Mouse (Mus musculus): Measurements from ENCODE around the gene Gcn1l1. TPM values are rescaled to one million over a fixed set of nuclear protein-coding genes. Genes with fewer than 3 reads are reported as not detected.
A peak's percentile ranks its signal among the peaks of the same experiment; 100 is the strongest.
"Not testable (repeated sequence)": the region's sequence is repeated elsewhere in the genome, so short reads cannot be mapped to it uniquely, and the experiment has no call there.

Gcn1l1 gene
- total RNA-seq (2021), result 10 to 100 TPM; 52.4 to 63.2 TPM
- long read RNA-seq, experiment 1, transcript Gcn1l1-210 (1 exons, 1,918 nt), result major isoform, 5 of 30 reads
- long read RNA-seq, experiment 1, partial matches to known transcripts, result 21 of 30 reads
- long read RNA-seq, experiment 1, other reads (novel, unspliced or antisense), result 4 of 30 reads
- long read RNA-seq, experiment 2, partial matches to known transcripts, result 18 of 20 reads
- long read RNA-seq, experiment 2, other reads (novel, unspliced or antisense), result 2 of 20 reads

DNA sequence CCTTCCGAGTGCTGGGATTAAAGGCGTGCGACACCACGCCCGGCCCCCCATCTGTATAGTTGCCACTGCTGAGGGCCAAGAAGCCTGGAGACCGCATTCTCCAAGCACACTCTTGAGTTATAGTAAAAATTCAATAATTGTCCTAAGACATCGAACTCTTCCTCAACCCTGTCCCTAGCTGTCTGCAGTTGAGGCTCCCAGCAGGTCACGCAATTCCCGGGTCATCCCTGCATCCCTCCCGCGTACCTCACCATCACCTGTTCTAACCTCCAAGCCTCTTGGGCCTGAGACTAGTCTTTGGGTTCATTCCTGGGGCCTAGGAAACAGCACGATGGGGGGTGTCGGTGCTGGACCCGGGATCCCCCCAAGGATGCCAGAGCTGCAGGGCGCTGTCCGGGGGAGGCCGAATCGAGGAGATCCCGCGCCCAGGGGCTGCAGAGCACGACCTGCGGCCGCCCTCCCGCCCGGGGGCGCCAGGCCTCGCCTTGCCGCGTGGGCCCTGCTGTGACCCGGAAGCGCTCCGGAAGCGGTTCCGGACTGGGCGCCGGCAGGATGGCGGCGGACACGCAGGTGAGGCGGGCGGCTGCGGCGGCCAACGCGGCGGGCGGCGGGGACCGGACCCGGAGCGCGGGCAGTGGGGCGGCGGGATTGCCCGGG lies at the start of gene Gcn1l1:
Gene Gcn1l1, plus strand, starts transcription at position 518 of the 657 bp plus-strand sequence.
- DNase-seq, result peak; percentile 90

- DNase-seq, result peak; percentile 39
Measured at GRCm38 (mm10) chr5:115516081-115516907, 48.8 kb upstream of the Gcn1l1 start.

- DNase-seq, result no peak
Measured at GRCm38 (mm10) chr5:115516908-115517307, 48.1 kb upstream of the Gcn1l1 start.

GRCm38 (mm10) chr5:115517501-115517900 lies 47.6 kb upstream of the Gcn1l1 start:
- DNase-seq, result no peak

GRCm38 (mm10) chr5:115518214-115518613 lies 46.8 kb upstream of the Gcn1l1 start:
- DNase-seq, result not testable (repeated sequence)

- peak; percentile 46 for DNase-seq
Measured at GRCm38 (mm10) chr5:115520325-115520869, 44.7 kb upstream of the Gcn1l1 start.

DNA sequence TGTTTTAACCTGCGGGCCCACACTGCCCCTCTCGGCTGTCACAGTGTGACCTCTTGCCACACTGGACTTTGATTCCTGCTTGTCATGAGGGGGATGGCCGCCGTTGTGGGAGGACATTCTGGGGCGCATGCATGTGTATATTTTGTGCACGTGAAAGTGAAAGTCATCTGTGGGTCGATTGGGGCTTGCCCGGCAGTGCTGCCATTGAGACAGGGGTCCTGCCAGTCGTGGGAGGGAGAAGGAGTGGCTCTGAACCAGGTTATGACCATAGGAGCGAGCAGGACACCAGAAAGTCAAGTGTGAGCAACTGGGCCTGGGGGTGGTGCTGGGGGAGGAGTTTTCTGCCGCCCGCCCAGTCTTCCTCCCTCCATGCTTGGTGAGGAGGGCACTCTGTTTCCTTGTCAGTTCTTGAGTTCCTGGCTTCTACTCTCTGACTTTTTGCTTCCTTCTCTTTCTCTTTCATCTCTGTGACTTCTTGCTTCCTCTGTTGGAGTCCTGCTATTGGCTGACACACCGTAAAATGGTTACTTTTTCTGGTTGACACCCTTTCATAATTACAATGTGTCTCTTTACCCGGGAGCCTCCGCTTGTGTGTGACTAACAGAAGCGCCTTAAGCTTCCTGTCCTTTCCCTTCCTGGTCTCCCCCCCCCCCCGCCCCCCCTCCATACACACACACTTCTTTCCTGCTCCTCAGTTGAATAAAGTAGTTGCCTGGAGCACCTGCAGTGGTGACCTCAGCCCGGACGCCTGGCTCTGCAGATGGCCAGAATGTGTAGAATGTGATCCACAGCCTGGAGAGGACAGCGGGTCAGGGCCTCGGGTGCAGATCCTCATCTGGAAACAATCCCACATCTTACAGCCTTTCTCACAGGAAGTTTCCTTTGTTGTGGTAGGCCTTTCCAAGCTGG lies 43.2 kb upstream of the Gcn1l1 start:
- peak; percentile 64 for DNase-seq

- DNase-seq, result no peak
Measured at GRCm38 (mm10) chr5:115522531-115522930, 42.5 kb upstream of the Gcn1l1 start.

- no peak for DNase-seq
Measured at GRCm38 (mm10) chr5:115522981-115523499, 42.0 kb upstream of the Gcn1l1 start.

DNA sequence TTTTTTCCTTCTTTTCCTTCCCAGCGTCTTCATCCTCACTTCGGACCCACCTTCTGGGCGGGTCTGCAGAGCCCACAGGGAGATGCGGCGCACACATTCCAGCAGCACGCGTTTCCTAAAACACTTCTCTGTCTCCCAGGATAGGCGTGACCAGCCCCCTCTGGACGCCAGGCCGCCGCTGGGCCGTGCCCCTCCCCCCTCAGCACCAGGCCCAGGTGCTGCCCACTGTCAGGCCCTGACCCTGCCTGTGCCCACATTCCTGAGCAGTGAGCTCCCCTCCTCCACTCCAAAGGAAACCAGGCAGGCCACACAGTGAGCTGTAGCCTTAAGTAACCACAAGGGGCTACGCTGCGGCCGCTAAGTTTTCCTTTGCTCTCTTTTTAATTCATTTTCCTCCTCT lies 41.1 kb upstream of the Gcn1l1 start:
- DNase-seq, result no peak

- DNase-seq, result no peak
Measured at GRCm38 (mm10) chr5:115524471-115524870, 40.6 kb upstream of the Gcn1l1 start.

DNA sequence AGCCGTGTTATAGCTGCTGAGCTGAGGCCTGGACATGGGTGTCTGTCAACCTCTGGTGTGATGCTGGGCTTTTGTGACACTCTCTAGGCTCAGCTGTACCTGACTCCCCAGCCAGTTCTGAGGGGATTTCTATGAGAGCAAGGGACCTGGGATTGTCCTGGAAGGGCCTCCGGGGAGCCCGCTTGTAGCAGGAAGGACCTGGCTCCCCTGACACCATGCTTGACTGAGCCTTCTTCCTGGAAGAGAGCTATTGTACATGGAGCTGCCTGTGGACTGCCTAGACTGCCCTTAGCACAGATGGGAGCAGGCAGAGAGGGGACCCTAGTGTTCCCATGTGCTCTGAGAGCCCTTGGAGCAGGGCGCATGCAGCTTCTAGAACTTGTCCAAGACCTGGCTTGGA lies 39.6 kb upstream of the Gcn1l1 start:
- no peak for DNase-seq

- no peak for DNase-seq
Measured at GRCm38 (mm10) chr5:115525943-115526342, 39.1 kb upstream of the Gcn1l1 start.

- DNase-seq, result no peak
Measured at GRCm38 (mm10) chr5:115526456-115527202, 38.4 kb upstream of the Gcn1l1 start.

- no peak for DNase-seq
Measured at GRCm38 (mm10) chr5:115528128-115528527, 36.9 kb upstream of the Gcn1l1 start.

DNA sequence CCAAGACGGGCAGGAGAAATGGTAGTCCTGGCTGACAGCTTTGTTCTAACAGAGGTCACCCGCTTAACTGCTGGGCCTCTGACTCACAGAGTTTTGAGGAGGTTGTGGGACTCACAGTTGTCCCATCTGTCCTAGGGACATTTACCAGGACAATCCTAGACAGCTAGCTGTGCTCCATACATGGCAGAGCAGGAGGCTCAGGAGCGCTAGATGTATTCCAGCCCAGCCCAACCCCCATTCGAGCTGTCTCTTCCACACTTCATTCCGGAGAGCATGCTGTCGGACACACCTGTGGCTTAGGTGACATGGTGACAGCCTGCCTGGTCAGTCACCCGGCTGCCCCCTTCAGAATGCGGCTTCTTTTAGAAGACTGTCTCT lies 35.7 kb upstream of the Gcn1l1 start:
- DNase-seq, result no peak

DNA sequence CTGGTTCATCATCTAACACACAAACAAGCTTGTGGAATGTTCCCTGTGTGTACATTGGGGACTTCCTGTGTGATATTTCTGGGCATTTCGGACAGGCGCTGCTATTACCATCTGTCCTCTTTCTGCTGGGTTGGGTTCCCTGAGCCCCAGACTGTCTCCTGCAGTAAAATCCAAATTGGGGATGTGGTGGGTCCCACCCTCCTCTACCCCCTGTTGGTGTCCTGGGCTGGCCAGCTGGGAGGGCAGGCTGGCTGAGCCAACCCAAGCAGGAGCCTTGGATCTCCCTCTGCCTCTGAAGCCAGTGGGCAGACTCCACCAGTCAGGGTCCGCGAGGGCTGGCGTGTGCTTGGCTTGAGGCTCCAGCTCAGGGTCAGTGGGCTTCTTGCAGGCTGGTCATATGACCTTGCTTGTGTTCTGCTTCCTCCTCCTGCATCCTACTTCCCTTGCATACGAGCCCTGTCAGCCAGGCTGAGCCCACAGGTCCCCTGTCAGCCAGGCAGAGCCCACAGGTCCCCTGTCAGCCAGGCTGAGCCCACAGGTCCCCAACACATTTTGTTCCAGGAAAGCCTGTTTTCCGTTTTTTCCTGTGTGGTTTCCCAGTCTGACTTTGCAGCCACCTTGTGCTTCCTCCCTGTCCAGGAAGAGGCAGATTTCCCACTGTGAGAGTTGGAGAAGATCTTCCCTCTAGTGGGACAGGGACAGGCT lies 35.2 kb upstream of the Gcn1l1 start:
- no peak for DNase-seq

GRCm38 (mm10) chr5:115530447-115530809 lies 34.6 kb upstream of the Gcn1l1 start:
- peak; percentile 47 for DNase-seq

- DNase-seq, result peak; percentile 84
Measured at GRCm38 (mm10) chr5:115531671-115532270, 33.3 kb upstream of the Gcn1l1 start.

GRCm38 (mm10) chr5:115534290-115534731 lies 30.7 kb upstream of the Gcn1l1 start:
- peak; percentile 66 for DNase-seq

Measured in adrenal gland, postnatal 10 days (tissue).